Mouse (Mus musculus): ENCODE data around the gene Eef2k.

DNA sequence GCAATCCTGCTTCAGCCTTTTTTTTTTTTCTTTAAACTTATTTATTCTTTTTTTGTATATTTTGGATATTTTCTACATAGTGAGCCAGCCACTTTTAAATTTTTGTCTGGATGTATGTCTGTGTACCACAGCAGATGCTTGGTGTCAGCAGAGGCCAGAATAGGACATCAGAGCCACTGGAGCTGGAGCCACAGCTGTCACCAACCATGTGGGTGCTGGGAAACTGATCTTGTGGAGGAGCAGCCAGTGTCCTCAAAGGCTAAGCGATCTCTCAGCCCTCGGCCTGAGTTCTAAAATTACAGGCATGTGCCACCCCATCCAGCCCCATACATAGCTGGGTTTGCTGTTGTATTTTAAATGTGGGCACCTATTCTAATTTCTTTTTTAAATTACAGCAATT, 2.8 kb upstream of the Eef2k start:
- TF ChIP-seq CTCF (IDR thresholded peaks at IDR 0.05; ENCODE audit: insufficient read depth, low read length) (no peak), POLR2A (IDR thresholded peaks at IDR 0.05; ENCODE audit: borderline replicate concordance, extremely low read depth, low read depth, low read length) (no peak)
